Mouse (Mus musculus): ENCODE results near the gene Slc11a1. TPM values are rescaled to one million over a fixed set of nuclear protein-coding genes. Genes with fewer than 3 reads are reported as not detected.

Slc11a1 gene
- polyA plus RNA-seq, 1 experiment: 12.7 TPM

DNA sequence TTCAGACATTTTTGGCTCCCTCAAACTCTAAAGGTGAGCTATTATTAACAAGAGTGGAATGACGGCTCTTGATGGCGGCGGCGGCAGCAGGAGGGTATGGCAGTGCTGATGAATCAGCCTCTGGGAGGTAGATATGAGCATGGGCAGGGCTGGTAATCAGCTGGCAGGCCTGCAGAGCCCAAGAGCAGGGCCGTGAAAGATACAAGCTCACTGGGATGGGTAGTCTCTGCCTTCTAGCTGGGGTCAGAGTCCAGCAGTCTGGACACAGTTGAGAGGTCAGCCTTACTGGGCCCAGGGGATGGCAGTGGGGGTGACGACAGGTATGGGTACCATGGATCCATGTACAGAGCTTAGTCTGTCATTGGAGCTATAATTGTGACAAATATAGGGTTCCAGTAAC, 58.2 kb downstream of the Slc11a1 start:
- peaks cover 64% of the 10 kb centered on the region for H3K36me3 ChIP-seq (ENCODE audit: control insufficient read depth, insufficient read depth, low read length)
- 39% methylated on average over 6 of the region's 6 CpGs for WGBS

DNA sequence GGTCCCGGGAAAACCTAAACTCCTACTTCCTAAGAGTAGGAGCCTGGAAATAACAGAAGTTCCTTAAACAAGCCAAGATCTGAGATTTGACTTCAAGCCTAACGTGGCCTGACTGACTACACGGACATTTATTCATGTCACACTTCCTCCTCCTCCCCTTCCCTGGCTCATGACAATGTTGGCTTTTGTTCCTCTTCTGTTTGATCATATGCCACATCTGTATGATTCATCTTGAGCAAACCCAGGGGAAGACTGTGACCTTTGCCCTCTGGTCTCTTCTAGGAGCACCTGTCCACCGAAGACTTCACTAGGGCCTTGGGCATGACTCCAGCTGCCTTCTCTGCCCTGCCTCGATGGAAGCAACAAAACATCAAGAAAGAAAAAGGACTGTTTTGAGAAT, 59.6 kb downstream of the Slc11a1 start:
- H3K4me1 ChIP-seq (ENCODE audit: control insufficient read depth, insufficient read depth, insufficient read length, low read length): peaks cover 20% of the 10 kb centered on the region; the same call in 1 of the 2 replicates
- H3K27me3 ChIP-seq (ENCODE audit: control insufficient read depth, insufficient read depth, low read length): no peaks in the 10 kb centered on the region
- H3K36me3 ChIP-seq (ENCODE audit: control insufficient read depth, insufficient read depth, low read length): peaks cover 56% of the 10 kb centered on the region
- H3K27ac ChIP-seq (ENCODE audit: insufficient read depth, low read depth, low read length): peak overlapping the region; percentile 95
- H3K4me3 ChIP-seq (ENCODE audit: low read depth, low read length): no peak overlapping the region
- WGBS: 17% methylated on average over 5 of the region's 5 CpGs
- TF ChIP-seq POLR2A (IDR thresholded peaks at IDR 0.05; ENCODE audit: low read depth, low read length) (no peak), CTCF (IDR thresholded peaks at IDR 0.05; ENCODE audit: extremely low read depth, insufficient read length, insufficient replicate concordance, low read depth, low read length) (no peak)

More for the DNA sequence above, 58.2 kb downstream of the Slc11a1 start:
- H3K4me3 ChIP-seq (ENCODE audit: low read depth, low read length): no peak overlapping the region
- H3K27me3 ChIP-seq (ENCODE audit: control insufficient read depth, insufficient read depth, low read length): no peaks in the 10 kb centered on the region
- peak overlapping the region; percentile 95 for H3K27ac ChIP-seq (ENCODE audit: insufficient read depth, low read depth, low read length)
- TF ChIP-seq POLR2A (IDR thresholded peaks at IDR 0.05; ENCODE audit: low read depth, low read length) (no peak), CTCF (IDR thresholded peaks at IDR 0.05; ENCODE audit: extremely low read depth, insufficient read length, insufficient replicate concordance, low read depth, low read length) (no peak)
- peaks cover 23% of the 10 kb centered on the region for H3K4me1 ChIP-seq (ENCODE audit: control insufficient read depth, insufficient read depth, insufficient read length, low read length)

GRCm38 (mm10) chr1:74435563-74435962, 60.6 kb downstream of the Slc11a1 start:
- TF ChIP-seq CTCF (IDR thresholded peaks at IDR 0.05; ENCODE audit: extremely low read depth, insufficient read length, insufficient replicate concordance, low read depth, low read length): no peak
- no peak; the same call in 1 of the 2 replicates for TF ChIP-seq POLR2A (IDR thresholded peaks at IDR 0.05; ENCODE audit: low read depth, low read length)

More at GRCm38 (mm10) chr1:74435563-74435962, 60.6 kb downstream of the Slc11a1 start:
- Histone ChIP-seq H3K4me1 (ENCODE audit: control insufficient read depth, insufficient read depth, insufficient read length, low read length) (peaks cover 20% of the 10 kb centered on the region; the same call in 1 of the 2 replicates), H3K27me3 (ENCODE audit: control insufficient read depth, insufficient read depth, low read length) (no peaks in the 10 kb centered on the region), H3K36me3 (ENCODE audit: control insufficient read depth, insufficient read depth, low read length) (peaks cover 53% of the 10 kb centered on the region), H3K4me3 (ENCODE audit: low read depth, low read length) (no peak overlapping the region), H3K27ac (ENCODE audit: insufficient read depth, low read depth, low read length) (peak overlapping the region; percentile 92)
- WGBS: 18% methylated on average over 6 of the region's 6 CpGs

Other genes starting within 250 kb of the Slc11a1 start
- gene Rufy4, start 249.7 kb upstream of the Slc11a1 start, polyA plus RNA-seq (2012; rRNA removed): 0.11 TPM in 1 of 2 replicates, not detected in the other
- gene Cxcr2, start 221.2 kb upstream of the Slc11a1 start, polyA plus RNA-seq (2012; rRNA removed): 0.11 and 0.41 TPM in 2 replicates
- gene Cxcr1, start 180.6 kb upstream of the Slc11a1 start, polyA plus RNA-seq (2012; rRNA removed): not detected in 2 replicates
- gene Arpc2, start 139.1 kb upstream of the Slc11a1 start, polyA plus RNA-seq (2012; rRNA removed): 110 and 323 TPM in 2 replicates
- 1.8 and 3.1 TPM in 2 replicates for gene Gpbar1, start 96.6 kb upstream of the Slc11a1 start, polyA plus RNA-seq (2012; rRNA removed)
- gene Aamp, start 90.5 kb upstream of the Slc11a1 start, polyA plus RNA-seq (2012; rRNA removed): 81.6 and 160 TPM in 2 replicates
- gene Pnkd, start 90.3 kb upstream of the Slc11a1 start, polyA plus RNA-seq (2012; rRNA removed): 36.9 and 62.6 TPM in 2 replicates
- 497 and 689 TPM in 2 replicates for gene Tmbim1, start 69.6 kb upstream of the Slc11a1 start, polyA plus RNA-seq (2012; rRNA removed)
- gene Catip, start 13.1 kb upstream of the Slc11a1 start, polyA plus RNA-seq (2012; rRNA removed): 0.05 and 0.39 TPM in 2 replicates
- gene Ctdsp1, start 16.3 kb downstream of the Slc11a1 start, polyA plus RNA-seq (2012; rRNA removed): 58.4 and 177 TPM in 2 replicates
- gene Vil1, start 34.2 kb downstream of the Slc11a1 start, polyA plus RNA-seq (2012; rRNA removed): 198 and 892 TPM in 2 replicates
- 9.0 and 16.4 TPM in 2 replicates for gene Cnot9, start 130.9 kb downstream of the Slc11a1 start, polyA plus RNA-seq (2012; rRNA removed)
- not detected in 2 replicates for gene Plcd4, start 167.7 kb downstream of the Slc11a1 start, polyA plus RNA-seq (2012; rRNA removed)
- gene Usp37, start 169.1 kb downstream of the Slc11a1 start, polyA plus RNA-seq (2012; rRNA removed): 0.33 and 1.2 TPM in 2 replicates
- gene Zfp142, start 213.1 kb downstream of the Slc11a1 start, polyA plus RNA-seq (2012; rRNA removed): 5.0 and 8.5 TPM in 2 replicates
- 5.3 and 5.9 TPM in 2 replicates for gene Bcs1l, start 213.1 kb downstream of the Slc11a1 start, polyA plus RNA-seq (2012; rRNA removed)
- gene Rnf25, start 226.2 kb downstream of the Slc11a1 start, polyA plus RNA-seq (2012; rRNA removed): 18.8 and 31.3 TPM in 2 replicates
- gene Stk36, start 226.2 kb downstream of the Slc11a1 start, polyA plus RNA-seq (2012; rRNA removed): 1.1 and 1.4 TPM in 2 replicates